Mouse (Mus musculus): Measurements from ENCODE around the gene Vangl2. TPM values are rescaled to one million over a fixed set of nuclear protein-coding genes. Genes with fewer than 3 reads are reported as not detected.
"Not testable (repeated sequence)": the region's sequence is repeated elsewhere in the genome, so short reads cannot be mapped to it uniquely, and the experiment has no call there.

The Vangl2 gene
- polyA plus RNA-seq, 1 experiment from 2014 or later, result 10.1 TPM

GRCm38 (mm10) chr1:171992901-171993530, 35.2 kb downstream of the Vangl2 start:
- Histone ChIP-seq H3K4me1 (replicated peaks) (no peaks in the 10 kb centered on the region), H3K9ac (no peak overlapping the region), H3K36me3 (no peaks in the 10 kb centered on the region), H3K27me3 (replicated peaks) (no peaks in the 10 kb centered on the region), H3K4me2 (replicated peaks) (no peak overlapping the region), H3K27ac (no peak overlapping the region), H3K4me3 (replicated peaks) (no peak overlapping the region), H3K9me3 (no peaks in the 10 kb centered on the region)
- 77% methylated on average over 4 of the region's 4 CpGs for WGBS
- no peak for ATAC-seq

- H3K4me3 ChIP-seq (replicated peaks), result no peak overlapping the region
- no peak overlapping the region for H3K9ac ChIP-seq
- no peaks in the 10 kb centered on the region for H3K9me3 ChIP-seq
- no peaks in the 10 kb centered on the region for H3K4me1 ChIP-seq (replicated peaks)
- WGBS, result 84% methylated on average over 2 of the region's 2 CpGs
- no peaks in the 10 kb centered on the region for H3K36me3 ChIP-seq
- no peak for ATAC-seq
- no peak overlapping the region for H3K4me2 ChIP-seq (replicated peaks)
- no peaks in the 10 kb centered on the region for H3K27me3 ChIP-seq (replicated peaks)
- H3K27ac ChIP-seq, result no peak overlapping the region
Observed at GRCm38 (mm10) chr1:171991883-171992282, 36.4 kb downstream of the Vangl2 start.

- 97% methylated on average over 1 of the region's 1 CpGs for WGBS
- Histone ChIP-seq H3K4me2 (replicated peaks) (no peak overlapping the region), H3K27ac (no peak overlapping the region), H3K36me3 (no peaks in the 10 kb centered on the region), H3K27me3 (replicated peaks) (no peaks in the 10 kb centered on the region), H3K9me3 (no peaks in the 10 kb centered on the region), H3K4me3 (replicated peaks) (no peak overlapping the region), H3K4me1 (replicated peaks) (no peaks in the 10 kb centered on the region), H3K9ac (no peak overlapping the region)
- ATAC-seq, result no peak
Observed at GRCm38 (mm10) chr1:171984121-171984520, 44.1 kb downstream of the Vangl2 start.

GRCm38 (mm10) chr1:171983372-171984001, 44.8 kb downstream of the Vangl2 start:
- ATAC-seq, result no peak
- Histone ChIP-seq H3K4me1 (replicated peaks) (no peaks in the 10 kb centered on the region), H3K36me3 (no peaks in the 10 kb centered on the region), H3K4me3 (replicated peaks) (no peak overlapping the region), H3K27ac (no peak overlapping the region), H3K27me3 (replicated peaks) (no peaks in the 10 kb centered on the region), H3K4me2 (replicated peaks) (no peak overlapping the region), H3K9ac (no peak overlapping the region), H3K9me3 (no peaks in the 10 kb centered on the region)
- WGBS, result 66% methylated on average over 3 of the region's 3 CpGs

- Histone ChIP-seq H3K4me2 (replicated peaks) (no peak overlapping the region), H3K27me3 (replicated peaks) (no peaks in the 10 kb centered on the region), H3K4me3 (replicated peaks) (no peak overlapping the region), H3K9me3 (no peaks in the 10 kb centered on the region), H3K9ac (no peak overlapping the region), H3K36me3 (no peaks in the 10 kb centered on the region), H3K27ac (no peak overlapping the region), H3K4me1 (replicated peaks) (no peaks in the 10 kb centered on the region)
- no peak for ATAC-seq
- 73% methylated on average over 4 of the region's 4 CpGs for WGBS
Observed at GRCm38 (mm10) chr1:171982740-171983139, 45.5 kb downstream of the Vangl2 start.

GRCm38 (mm10) chr1:171982170-171982569, 46.1 kb downstream of the Vangl2 start:
- Histone ChIP-seq H3K27ac (no peak overlapping the region), H3K4me1 (replicated peaks) (no peaks in the 10 kb centered on the region), H3K4me3 (replicated peaks) (no peak overlapping the region), H3K27me3 (replicated peaks) (no peaks in the 10 kb centered on the region), H3K4me2 (replicated peaks) (no peak overlapping the region), H3K9me3 (no peaks in the 10 kb centered on the region), H3K36me3 (no peaks in the 10 kb centered on the region), H3K9ac (no peak overlapping the region)
- ATAC-seq, result no peak
- WGBS, result 65% methylated on average over 5 of the region's 5 CpGs

- H3K4me2 ChIP-seq (replicated peaks), result no peak overlapping the region
- no peak overlapping the region for H3K27ac ChIP-seq
- H3K9ac ChIP-seq, result no peak overlapping the region
- no peaks in the 10 kb centered on the region for H3K4me1 ChIP-seq (replicated peaks)
- no peaks in the 10 kb centered on the region for H3K36me3 ChIP-seq
- 94% methylated on average over 13 of the region's 13 CpGs for WGBS
- H3K27me3 ChIP-seq (replicated peaks), result no peaks in the 10 kb centered on the region
- no peaks in the 10 kb centered on the region for H3K9me3 ChIP-seq
- no peak overlapping the region for H3K4me3 ChIP-seq (replicated peaks)
- no peak for ATAC-seq
Observed at GRCm38 (mm10) chr1:171979969-171980730, 48.1 kb downstream of the Vangl2 start.

- no peaks in the 10 kb centered on the region for H3K36me3 ChIP-seq
- ATAC-seq, result no peak
- WGBS, result 97% methylated on average over 2 of the region's 2 CpGs
- H3K4me1 ChIP-seq (replicated peaks), result no peaks in the 10 kb centered on the region
- no peak overlapping the region for H3K4me2 ChIP-seq (replicated peaks)
- no peak overlapping the region for H3K9ac ChIP-seq
- no peaks in the 10 kb centered on the region for H3K27me3 ChIP-seq (replicated peaks)
- no peak overlapping the region for H3K27ac ChIP-seq
- no peak overlapping the region for H3K4me3 ChIP-seq (replicated peaks)
- H3K9me3 ChIP-seq, result no peaks in the 10 kb centered on the region
Observed at GRCm38 (mm10) chr1:171977891-171978290, 50.4 kb downstream of the Vangl2 start.

- no peaks in the 10 kb centered on the region for H3K36me3 ChIP-seq
- no peak overlapping the region for H3K4me3 ChIP-seq (replicated peaks)
- H3K4me1 ChIP-seq (replicated peaks), result no peaks in the 10 kb centered on the region
- H3K4me2 ChIP-seq (replicated peaks), result no peak overlapping the region
- no peak for ATAC-seq
- no peaks in the 10 kb centered on the region for H3K9me3 ChIP-seq
- no peak overlapping the region for H3K27ac ChIP-seq
- 77% methylated on average over 14 of the region's 14 CpGs for WGBS
- no peak overlapping the region for H3K9ac ChIP-seq
- no peaks in the 10 kb centered on the region for H3K27me3 ChIP-seq (replicated peaks)
Observed at GRCm38 (mm10) chr1:171976826-171977539, 51.3 kb downstream of the Vangl2 start.

- 86% methylated on average over 4 of the region's 4 CpGs for WGBS
- H3K4me3 ChIP-seq (replicated peaks), result no peak overlapping the region
- H3K9ac ChIP-seq, result no peak overlapping the region
- H3K27me3 ChIP-seq (replicated peaks), result no peaks in the 10 kb centered on the region
- H3K9me3 ChIP-seq, result no peaks in the 10 kb centered on the region
- ATAC-seq, result no peak
- H3K4me1 ChIP-seq (replicated peaks), result no peaks in the 10 kb centered on the region
- no peak overlapping the region for H3K4me2 ChIP-seq (replicated peaks)
- no peaks in the 10 kb centered on the region for H3K36me3 ChIP-seq
- no peak overlapping the region for H3K27ac ChIP-seq
Observed at GRCm38 (mm10) chr1:171975831-171976230, 52.4 kb downstream of the Vangl2 start.

- no peaks in the 10 kb centered on the region for H3K36me3 ChIP-seq
- H3K9me3 ChIP-seq, result no peaks in the 10 kb centered on the region
- H3K4me1 ChIP-seq (replicated peaks), result no peaks in the 10 kb centered on the region
- H3K27me3 ChIP-seq (replicated peaks), result no peaks in the 10 kb centered on the region
- H3K4me2 ChIP-seq (replicated peaks), result no peak overlapping the region
- H3K4me3 ChIP-seq (replicated peaks), result no peak overlapping the region
- no peak overlapping the region for H3K9ac ChIP-seq
- H3K27ac ChIP-seq, result no peak overlapping the region
- ATAC-seq, result no peak
- WGBS, result 86% methylated on average over 9 of the region's 9 CpGs
Observed at GRCm38 (mm10) chr1:171975377-171975776, 52.9 kb downstream of the Vangl2 start.

- WGBS, result 94% methylated on average over 2 of the region's 2 CpGs
- not testable (repeated sequence) for H3K9ac ChIP-seq
Observed at GRCm38 (mm10) chr1:171974361-171974760, 53.9 kb downstream of the Vangl2 start.

More at GRCm38 (mm10) chr1:171974361-171974760, 53.9 kb downstream of the Vangl2 start:
- H3K4me1 ChIP-seq (replicated peaks); H3K9me3 ChIP-seq; H3K36me3 ChIP-seq; ATAC-seq; H3K4me2 ChIP-seq (replicated peaks); H3K4me3 ChIP-seq (replicated peaks); H3K27me3 ChIP-seq (replicated peaks); H3K27ac ChIP-seq: not testable (repeated sequence)
